ENCODE assay signal across 30 mouse cellular contexts in the genomic region with DNA sequence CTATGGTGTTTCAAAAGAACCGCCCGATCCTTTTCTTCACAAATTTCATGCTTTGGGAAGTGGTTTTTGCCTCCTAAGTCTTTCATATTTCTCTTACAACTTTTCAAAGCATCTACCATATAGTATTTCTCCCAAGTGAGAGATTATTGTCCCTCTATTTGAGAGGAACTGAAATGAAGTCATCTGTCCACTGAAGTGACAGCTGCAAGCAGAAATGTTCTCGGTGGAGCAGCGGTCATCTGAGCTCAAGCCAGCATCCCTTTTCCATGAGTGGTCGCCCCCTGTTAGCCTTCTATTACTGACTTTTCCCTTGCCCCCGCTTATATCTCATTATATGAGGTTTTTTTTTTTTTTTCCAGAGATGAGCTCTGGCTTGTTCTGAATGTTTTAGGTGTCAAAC.
"Had no signal": no experiment of that assay in that cellular context is flagged by ENCODE, and none has a peak within 500 bp of the region (broad histone marks: within the 10 kb centered on the region; RNA-seq: fewer than 3 reads in every experiment).

No protein-coding gene starts in this region.

- H3K36me3 ChIP-seq: limb, embryonic 10.5 days; limb, embryonic 12.5 days; limb, embryonic 13.5 days; limb, embryonic 15.5 days; liver, embryonic 12.5 days; liver, embryonic 13.5 days; liver, embryonic 15.5 days; lung, embryonic 15.5 days; midbrain, embryonic 10.5 days; midbrain, embryonic 12.5 days; midbrain, embryonic 13.5 days; midbrain, embryonic 15.5 days; neural tube, embryonic 12.5 days had no signal

- H3K9ac ChIP-seq: limb, embryonic 12.5 days; limb, embryonic 13.5 days; limb, embryonic 15.5 days; liver, embryonic 12.5 days; liver, embryonic 13.5 days; liver, embryonic 14.5 days; liver, embryonic 15.5 days; liver, postnatal 0 days; lung, embryonic 14.5 days; lung, embryonic 15.5 days; midbrain, embryonic 12.5 days; midbrain, embryonic 13.5 days; midbrain, embryonic 15.5 days; neural tube, embryonic 12.5 days had no signal

- H3K9me3 ChIP-seq: limb, embryonic 10.5 days; limb, embryonic 12.5 days; limb, embryonic 13.5 days; limb, embryonic 15.5 days; liver, embryonic 12.5 days; liver, embryonic 13.5 days; liver, embryonic 15.5 days; lung, embryonic 15.5 days; midbrain, embryonic 10.5 days; midbrain, embryonic 12.5 days; midbrain, embryonic 13.5 days; midbrain, embryonic 15.5 days; neural tube, embryonic 12.5 days had no signal

- H3K4me1 ChIP-seq: limb, embryonic 10.5 days; limb, embryonic 12.5 days; limb, embryonic 13.5 days; liver, embryonic 12.5 days; liver, embryonic 13.5 days; liver, embryonic 15.5 days; lung, embryonic 15.5 days; midbrain, embryonic 10.5 days; midbrain, embryonic 12.5 days; midbrain, embryonic 13.5 days; midbrain, embryonic 15.5 days; neural tube, embryonic 12.5 days had no signal

- H3K27me3 ChIP-seq: limb, embryonic 12.5 days; limb, embryonic 13.5 days; limb, embryonic 15.5 days; liver, embryonic 12.5 days; liver, embryonic 13.5 days; liver, embryonic 15.5 days; lung, embryonic 15.5 days; midbrain, embryonic 12.5 days; midbrain, embryonic 13.5 days; midbrain, embryonic 15.5 days; neural tube, embryonic 12.5 days had no signal

- DNase-seq: left cerebral cortex, postnatal 4 days; liver; liver, embryonic 13.5 days; liver, postnatal 0 days; lung, adult 18-20 months; lung, adult 2 months; lung, embryonic 14.5 days; lung, postnatal 14 days; lung, postnatal 36 days; lung, postnatal 4 days; midbrain, embryonic 14.5 days had no signal

- H3K4me3 ChIP-seq: limb, embryonic 10.5 days; limb, embryonic 12.5 days; limb, embryonic 13.5 days; limb, embryonic 15.5 days; liver, embryonic 12.5 days; liver, embryonic 13.5 days; liver, embryonic 15.5 days; lung, embryonic 15.5 days; megakaryocyte, embryonic 14.5 days; midbrain, embryonic 10.5 days; midbrain, embryonic 12.5 days; midbrain, embryonic 13.5 days; midbrain, embryonic 15.5 days; neural tube, embryonic 12.5 days had no signal

- H3K27ac ChIP-seq: limb, embryonic 10.5 days; limb, embryonic 12.5 days; limb, embryonic 13.5 days; limb, embryonic 15.5 days; liver, embryonic 12.5 days; liver, embryonic 13.5 days; liver, embryonic 14.5 days; liver, embryonic 15.5 days; lung, embryonic 15.5 days; macrophage; midbrain, embryonic 10.5 days; midbrain, embryonic 12.5 days; midbrain, embryonic 13.5 days; midbrain, embryonic 15.5 days; neural tube, embryonic 12.5 days had no signal

- H3K4me2 ChIP-seq: limb, embryonic 12.5 days; limb, embryonic 13.5 days; limb, embryonic 15.5 days; liver, embryonic 11.5 days; liver, embryonic 12.5 days; liver, embryonic 13.5 days; liver, embryonic 15.5 days; lung, embryonic 14.5 days; lung, embryonic 15.5 days; midbrain, embryonic 11.5 days; midbrain, embryonic 12.5 days; midbrain, embryonic 13.5 days; midbrain, embryonic 15.5 days; neural tube, embryonic 12.5 days had no signal

- ATAC-seq: liver, embryonic 12.5 days; liver, postnatal 0 days; lung, postnatal 0 days; midbrain, embryonic 13.5 days; midbrain, embryonic 15.5 days; midbrain, embryonic 16.5 days had no signal
